Mouse (Mus musculus): ENCODE data around the gene Gm6367. TPM values are rescaled to one million over a fixed set of nuclear protein-coding genes. Genes with fewer than 3 reads are reported as not detected.

The Gm6367 gene
- not detected for total RNA-seq (2023)

DNA sequence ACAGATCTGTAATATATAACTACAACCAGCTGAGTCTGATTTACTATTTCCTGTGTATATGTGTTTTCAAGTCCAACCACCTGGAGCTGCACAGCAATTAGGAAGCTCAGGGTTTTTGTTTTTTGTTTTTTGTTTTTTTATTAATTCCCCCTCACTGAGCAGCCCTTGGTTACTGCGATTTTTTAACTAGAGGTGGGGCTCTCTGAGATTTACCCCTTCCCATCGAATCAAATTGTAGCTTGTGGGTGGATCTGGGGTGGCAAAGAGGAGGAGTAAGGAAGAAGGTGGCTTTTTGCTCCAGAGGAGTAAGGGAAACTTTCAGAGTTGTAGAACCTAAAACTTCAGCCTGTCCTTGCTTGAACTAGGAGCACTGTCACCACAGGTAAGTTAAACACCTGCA is at the start of gene Gm6367:
TSS of gene Gm6367 (plus strand) at position 301 of the 400 bp plus-strand sequence.

Other genes with a start within 250 kb of the Gm6367 start
- gene Gm3183, start 123.2 kb upstream of the Gm6367 start, total RNA-seq (2023): not detected
- not detected for gene Gm7942, start 118.3 kb downstream of the Gm6367 start, total RNA-seq (2023)
- not detected for gene Gm16513, start 194.0 kb downstream of the Gm6367 start, total RNA-seq (2023)